Mouse (Mus musculus): ENCODE data around the gene Patz1. TPM values are rescaled to one million over a fixed set of nuclear protein-coding genes. Genes with fewer than 3 reads are reported as not detected.

The Patz1 gene
- polyA plus RNA-seq, 1 experiment, result 1.8 TPM

- Histone ChIP-seq H3K27me3 (ENCODE audit: control insufficient read depth) (no peaks in the 10 kb centered on the region), H3K9me3 (ENCODE audit: control insufficient read depth, low read length) (no peaks in the 10 kb centered on the region), H3K36me3 (ENCODE audit: control insufficient read depth) (peaks cover 44% of the 10 kb centered on the region), H3K4me1 (ENCODE audit: control insufficient read depth) (peaks cover 27% of the 10 kb centered on the region), H3K4me3 (replicated peaks) (no peak overlapping the region)
- no peak for TF ChIP-seq TAL1 (IDR thresholded peaks at IDR 0.05; ENCODE audit: low read length)
- no peak for TF ChIP-seq GATA1 (IDR thresholded peaks at IDR 0.05; ENCODE audit: low read length)
These were observed 24.6 kb downstream of the Patz1 start for GRCm38 (mm10) chr11:3313294-3313693.

GRCm38 (mm10) chr11:3314148-3314547, 25.5 kb downstream of the Patz1 start:
- Histone ChIP-seq H3K36me3 (ENCODE audit: control insufficient read depth) (peaks cover 35% of the 10 kb centered on the region), H3K9me3 (ENCODE audit: control insufficient read depth, low read length) (no peaks in the 10 kb centered on the region), H3K4me1 (ENCODE audit: control insufficient read depth) (peaks cover 27% of the 10 kb centered on the region), H3K27me3 (ENCODE audit: control insufficient read depth) (no peaks in the 10 kb centered on the region), H3K4me3 (replicated peaks) (no peak overlapping the region)
- no peak for TF ChIP-seq GATA1 (IDR thresholded peaks at IDR 0.05; ENCODE audit: low read length)

GRCm38 (mm10) chr11:3318286-3318685, 29.6 kb downstream of the Patz1 start:
- H3K27me3 ChIP-seq (ENCODE audit: control insufficient read depth), result no peaks in the 10 kb centered on the region
- H3K4me3 ChIP-seq (replicated peaks), result no peak overlapping the region
- H3K4me1 ChIP-seq (ENCODE audit: control insufficient read depth), result peaks cover 10% of the 10 kb centered on the region
- H3K9me3 ChIP-seq (ENCODE audit: control insufficient read depth, low read length), result no peaks in the 10 kb centered on the region
- TF ChIP-seq GATA1 (IDR thresholded peaks at IDR 0.05; ENCODE audit: low read length), result no peak
- TF ChIP-seq TAL1 (IDR thresholded peaks at IDR 0.05; ENCODE audit: low read length), result no peak
- H3K36me3 ChIP-seq (ENCODE audit: control insufficient read depth), result peaks cover 3% of the 10 kb centered on the region

- peaks cover 17% of the 10 kb centered on the region for H3K4me1 ChIP-seq (ENCODE audit: control insufficient read depth)
- TF ChIP-seq TAL1 (IDR thresholded peaks at IDR 0.05; ENCODE audit: low read length), result no peak
- no peak for TF ChIP-seq GATA1 (IDR thresholded peaks at IDR 0.05; ENCODE audit: low read length)
- no peaks in the 10 kb centered on the region for H3K36me3 ChIP-seq (ENCODE audit: control insufficient read depth)
- peaks cover 6% of the 10 kb centered on the region for H3K9me3 ChIP-seq (ENCODE audit: control insufficient read depth, low read length)
- H3K4me3 ChIP-seq (replicated peaks), result no peak overlapping the region
- H3K27me3 ChIP-seq (ENCODE audit: control insufficient read depth), result peaks cover 38% of the 10 kb centered on the region
These were observed 39.6 kb downstream of the Patz1 start for GRCm38 (mm10) chr11:3328271-3328670.

- H3K36me3 ChIP-seq (ENCODE audit: control insufficient read depth), result no peaks in the 10 kb centered on the region
- H3K27me3 ChIP-seq (ENCODE audit: control insufficient read depth), result peaks cover 44% of the 10 kb centered on the region
- peaks cover 6% of the 10 kb centered on the region for H3K9me3 ChIP-seq (ENCODE audit: control insufficient read depth, low read length)
- H3K4me3 ChIP-seq (replicated peaks), result no peak overlapping the region
- peaks cover 17% of the 10 kb centered on the region for H3K4me1 ChIP-seq (ENCODE audit: control insufficient read depth)
- no peak for TF ChIP-seq TAL1 (IDR thresholded peaks at IDR 0.05; ENCODE audit: low read length)
- no peak for TF ChIP-seq GATA1 (IDR thresholded peaks at IDR 0.05; ENCODE audit: low read length)
These were observed 40.4 kb downstream of the Patz1 start for GRCm38 (mm10) chr11:3328806-3329775.

- peaks cover 6% of the 10 kb centered on the region for H3K9me3 ChIP-seq (ENCODE audit: control insufficient read depth, low read length)
- no peak for TF ChIP-seq TAL1 (IDR thresholded peaks at IDR 0.05; ENCODE audit: low read length)
- TF ChIP-seq GATA1 (IDR thresholded peaks at IDR 0.05; ENCODE audit: low read length), result no peak
- no peak within 1 kb of the TSS for H3K4me3 ChIP-seq (replicated peaks)
- peaks cover 53% of the 10 kb centered on the region for H3K27me3 ChIP-seq (ENCODE audit: control insufficient read depth)
- H3K36me3 ChIP-seq (ENCODE audit: control insufficient read depth), result no peaks in the 10 kb centered on the region
- peaks cover 17% of the 10 kb centered on the region for H3K4me1 ChIP-seq (ENCODE audit: control insufficient read depth)
These were observed 41.3 kb downstream of the Patz1 start, which contains the start of gene Pik3ip1 for GRCm38 (mm10) chr11:3329891-3330451. TSS of gene Pik3ip1 (plus strand) at chr11:3330401.

GRCm38 (mm10) chr11:3330566-3330965, 41.9 kb downstream of the Patz1 start:
- Histone ChIP-seq H3K4me1 (ENCODE audit: control insufficient read depth) (peaks cover 17% of the 10 kb centered on the region), H3K4me3 (replicated peaks) (no peak overlapping the region)
- TF ChIP-seq TAL1 (IDR thresholded peaks at IDR 0.05; ENCODE audit: low read length) (no peak), GATA1 (IDR thresholded peaks at IDR 0.05; ENCODE audit: low read length) (no peak)

GRCm38 (mm10) chr11:3330991-3331750, 42.5 kb downstream of the Patz1 start:
- Histone ChIP-seq H3K27me3 (ENCODE audit: control insufficient read depth) (peaks cover 64% of the 10 kb centered on the region), H3K9me3 (ENCODE audit: control insufficient read depth, low read length) (peaks cover 6% of the 10 kb centered on the region), H3K4me3 (replicated peaks) (no peak overlapping the region), H3K4me1 (ENCODE audit: control insufficient read depth) (peaks cover 17% of the 10 kb centered on the region), H3K36me3 (ENCODE audit: control insufficient read depth) (no peaks in the 10 kb centered on the region)
- TF ChIP-seq GATA1 (IDR thresholded peaks at IDR 0.05; ENCODE audit: low read length) (no peak), TAL1 (IDR thresholded peaks at IDR 0.05; ENCODE audit: low read length) (no peak)

More at GRCm38 (mm10) chr11:3330566-3330965, 41.9 kb downstream of the Patz1 start:
- peaks cover 58% of the 10 kb centered on the region for H3K27me3 ChIP-seq (ENCODE audit: control insufficient read depth)
- H3K36me3 ChIP-seq (ENCODE audit: control insufficient read depth), result no peaks in the 10 kb centered on the region
- peaks cover 6% of the 10 kb centered on the region for H3K9me3 ChIP-seq (ENCODE audit: control insufficient read depth, low read length)
